Mouse (Mus musculus) brain, embryonic 14.5 days (tissue): ENCODE measurements around the gene Gm12216.

Experiments
- CTCF ChIP-seq: fragments of 200-500 bp; IDR thresholded peaks from 2 replicates; pipeline ENCODE4 v1.5.1; 2012; ENCODE audit warnings: inconsistent platforms, mild to moderate bottlenecking, moderate library complexity, borderline replicate concordance; ENCODE audit not compliant: insufficient read depth, insufficient read length; ENCODE audit errors: extremely low read depth
- POLR2A ChIP-seq: fragments of 200-500 bp; IDR thresholded peaks from 2 replicates; pipeline ENCODE4 v1.6.1; 2012; ENCODE audit warnings: mild to moderate bottlenecking, inconsistent platforms, borderline replicate concordance; ENCODE audit not compliant: poor library complexity, insufficient read depth, insufficient read length, severe bottlenecking; ENCODE audit errors: extremely low read depth

DNA sequence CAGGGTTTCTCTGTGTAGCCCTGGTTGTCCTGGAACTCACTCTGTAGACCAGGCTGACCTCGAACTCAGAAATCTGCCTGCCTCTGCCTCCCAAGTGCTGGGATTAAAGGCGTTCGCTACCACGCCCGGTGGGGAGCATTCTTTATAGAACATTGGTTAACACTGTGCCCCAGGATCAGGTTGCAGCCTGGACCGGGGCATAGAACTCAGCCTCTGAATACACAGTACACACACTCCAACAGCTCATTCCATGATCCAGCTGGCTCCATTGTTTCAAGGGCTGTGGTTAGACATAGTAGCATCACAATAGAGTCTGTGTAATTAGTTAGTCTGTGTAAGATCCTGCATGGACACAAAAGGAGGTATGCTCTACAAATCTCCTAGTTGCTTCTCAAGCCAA lies 40.9 kb upstream of the Gm12216 start:
- TF ChIP-seq POLR2A (no peak), CTCF (no peak)
